Mouse (Mus musculus): Measurements from ENCODE around the gene A930004D18Rik.

GRCm38 (mm10) chr2:18028140-18029021 lies 9.2 kb downstream of the A930004D18Rik start:
- TF ChIP-seq CHD2 (IDR thresholded peaks at IDR 0.05; ENCODE audit: low read depth, low read length), result no peak
- no peak for TF ChIP-seq ZC3H11A (IDR thresholded peaks at IDR 0.05; ENCODE audit: borderline replicate concordance, low read depth, low read length)
- no peak for TF ChIP-seq ZNF384 (IDR thresholded peaks at IDR 0.05; ENCODE audit: low read depth, low read length)
